Mouse (Mus musculus) forebrain, embryonic 13.5 days (tissue): ENCODE measurements around the gene Zfp593. TPM values are rescaled to one million over a fixed set of nuclear protein-coding genes. Genes with fewer than 3 reads are reported as not detected.
A peak's percentile ranks its signal among the peaks of the same experiment; 100 is the strongest.

Experiments
- ATAC-seq: fragments of 200-750 bp; cut with Nextera tagmentation; 2 replicates; pipeline ENCODE4 v1.8.0; 2017
- H3K27ac ChIP-seq: fragments of 300-500 bp; sonication (generic); 2 replicates; pipeline ENCODE4 v1.5.1; 2015; ENCODE audit warnings: inconsistent platforms, mild to moderate bottlenecking, moderate library complexity
- H3K27me3 ChIP-seq: fragments of 300-500 bp; sonication (generic); 2 replicates; pipeline ENCODE4 v1.6.1; 2015; ENCODE audit warnings: mild to moderate bottlenecking, inconsistent platforms
- H3K36me3 ChIP-seq: fragments of 300-500 bp; sonication (generic); 2 replicates; pipeline ENCODE4 v1.6.1; 2015; ENCODE audit warnings: mild to moderate bottlenecking, inconsistent platforms; ENCODE audit not compliant: poor library complexity, severe bottlenecking
- H3K4me1 ChIP-seq: fragments of 300-500 bp; sonication (generic); 2 replicates; pipeline ENCODE4 v1.6.1; 2015; ENCODE audit warnings: inconsistent platforms
- H3K4me2 ChIP-seq: fragments of 300-500 bp; sonication (generic); 2 replicates; pipeline ENCODE4 v1.6.1; 2015; ENCODE audit warnings: inconsistent platforms, mild to moderate bottlenecking, moderate library complexity
- H3K4me3 ChIP-seq: fragments of 300-500 bp; sonication (generic); 2 replicates; pipeline ENCODE4 v1.5.1; 2015; ENCODE audit warnings: mild to moderate bottlenecking, inconsistent platforms
- H3K9ac ChIP-seq: fragments of 300-500 bp; sonication (generic); 2 replicates; pipeline ENCODE4 v1.6.1; 2015; ENCODE audit warnings: mild to moderate bottlenecking, inconsistent platforms
- H3K9me3 ChIP-seq: fragments of 300-500 bp; sonication (generic); replicated peaks from 2 replicates; pipeline ENCODE4 v1.6.1; 2016; ENCODE audit warnings: inconsistent platforms
- WGBS: fragments of 180-500 bp; shearing (Covaris S2); methylation state at CpG from one replicate; pipeline ENCODE4 v1.1.7; 2015; 5-methylcytosine and 5-hydroxymethylcytosine counted together
- polyA plus RNA-seq: library from polyadenylated mRNA; unstranded; fragments of >200 nt; fragmentation: Nextera tagmentation; extraction: Ambion mirVana; gene quantifications from 2 replicates; pipeline ENCODE4 v1.2.1, GENCODE M21; 2015

Gene Zfp593
- polyA plus RNA-seq, 1 experiment from 2014 or later = 17.2 TPM

GRCm38 (mm10) chr4:134253722-134254324 lies 8.4 kb upstream of the Zfp593 start, which contains the start of gene Grrp1:
Grrp1 (minus strand) TSS chr4:134254106.
- Histone ChIP-seq H3K27me3 (peaks cover 80% of the 10 kb centered on the region), H3K4me1 (peaks cover 64% of the 10 kb centered on the region), H3K4me2 (peak within 1 kb of the TSS; percentile 26), H3K9me3 (no peaks in the 10 kb centered on the region), H3K4me3 (peak within 1 kb of the TSS; percentile 15), H3K27ac (no peak within 1 kb of the TSS), H3K36me3 (no peaks in the 10 kb centered on the region), H3K9ac (peak within 1 kb of the TSS; percentile 31; the same call in 1 of the 2 replicates)
- WGBS = 3% methylated on average over 13 of the region's 13 CpGs
- ATAC-seq = no peak

- peak overlapping the region; percentile 15 for H3K4me3 ChIP-seq
- 13% methylated on average over 15 of the region's 15 CpGs for WGBS
- peak overlapping the region; percentile 26; the same call in 1 of the 2 replicates for H3K4me2 ChIP-seq
- H3K27ac ChIP-seq = no peak overlapping the region
- no peaks in the 10 kb centered on the region for H3K36me3 ChIP-seq
- H3K9ac ChIP-seq = 0 out of 2 replicates have a peak overlapping the region, but pooled peaks have one; percentile 31
- peaks cover 87% of the 10 kb centered on the region for H3K27me3 ChIP-seq
- peaks cover 64% of the 10 kb centered on the region for H3K4me1 ChIP-seq
- no peak for ATAC-seq
- H3K9me3 ChIP-seq = no peaks in the 10 kb centered on the region
Observed at GRCm38 (mm10) chr4:134252911-134253721, 7.7 kb upstream of the Zfp593 start.

DNA sequence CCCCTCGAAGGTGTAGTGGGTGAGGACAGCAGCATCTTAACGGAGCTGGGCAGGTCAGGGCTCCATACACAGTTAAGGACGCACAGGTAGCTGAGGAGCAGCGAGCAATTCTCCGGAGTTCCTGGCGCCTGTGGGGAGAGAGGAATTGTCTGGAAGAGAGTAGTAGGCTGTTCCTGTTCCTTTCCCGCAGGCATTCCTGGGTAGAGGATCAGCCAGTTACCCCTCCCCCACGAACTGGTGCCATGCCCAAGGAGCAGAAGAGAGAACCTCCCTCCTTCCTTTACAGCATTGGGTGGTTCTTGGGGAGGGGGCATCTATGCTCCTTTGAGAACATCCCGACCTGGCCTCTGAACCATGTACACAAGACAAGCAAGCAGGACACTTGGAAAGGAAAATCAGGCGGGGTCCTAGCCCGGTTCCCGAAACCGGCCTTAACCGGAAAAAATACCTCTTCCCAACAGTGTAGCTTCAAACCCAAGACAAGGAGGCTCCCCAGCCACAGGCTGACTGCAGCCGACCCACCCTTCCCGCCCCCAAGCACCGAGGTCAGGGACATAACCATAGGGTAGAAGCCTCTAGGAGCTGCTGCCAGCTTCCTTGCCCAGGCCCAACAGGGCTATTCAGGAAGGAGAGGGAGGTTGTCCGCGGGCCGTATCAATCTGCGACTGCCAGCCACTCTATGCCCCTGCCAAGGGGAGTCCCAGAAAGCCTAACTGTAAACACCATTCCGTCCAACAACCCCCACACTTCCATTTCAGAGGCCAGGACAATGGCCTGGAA lies 6.9 kb upstream of the Zfp593 start:
- Histone ChIP-seq H3K4me3 (peak overlapping the region; percentile 47), H3K36me3 (no peaks in the 10 kb centered on the region), H3K4me2 (peak overlapping the region; percentile 76), H3K27ac (no peak overlapping the region), H3K9me3 (no peaks in the 10 kb centered on the region), H3K27me3 (peaks cover 95% of the 10 kb centered on the region), H3K9ac (peak overlapping the region; percentile 60), H3K4me1 (peaks cover 60% of the 10 kb centered on the region)
- ATAC-seq = no peak
- 5% methylated on average over 22 of the region's 22 CpGs for WGBS

DNA sequence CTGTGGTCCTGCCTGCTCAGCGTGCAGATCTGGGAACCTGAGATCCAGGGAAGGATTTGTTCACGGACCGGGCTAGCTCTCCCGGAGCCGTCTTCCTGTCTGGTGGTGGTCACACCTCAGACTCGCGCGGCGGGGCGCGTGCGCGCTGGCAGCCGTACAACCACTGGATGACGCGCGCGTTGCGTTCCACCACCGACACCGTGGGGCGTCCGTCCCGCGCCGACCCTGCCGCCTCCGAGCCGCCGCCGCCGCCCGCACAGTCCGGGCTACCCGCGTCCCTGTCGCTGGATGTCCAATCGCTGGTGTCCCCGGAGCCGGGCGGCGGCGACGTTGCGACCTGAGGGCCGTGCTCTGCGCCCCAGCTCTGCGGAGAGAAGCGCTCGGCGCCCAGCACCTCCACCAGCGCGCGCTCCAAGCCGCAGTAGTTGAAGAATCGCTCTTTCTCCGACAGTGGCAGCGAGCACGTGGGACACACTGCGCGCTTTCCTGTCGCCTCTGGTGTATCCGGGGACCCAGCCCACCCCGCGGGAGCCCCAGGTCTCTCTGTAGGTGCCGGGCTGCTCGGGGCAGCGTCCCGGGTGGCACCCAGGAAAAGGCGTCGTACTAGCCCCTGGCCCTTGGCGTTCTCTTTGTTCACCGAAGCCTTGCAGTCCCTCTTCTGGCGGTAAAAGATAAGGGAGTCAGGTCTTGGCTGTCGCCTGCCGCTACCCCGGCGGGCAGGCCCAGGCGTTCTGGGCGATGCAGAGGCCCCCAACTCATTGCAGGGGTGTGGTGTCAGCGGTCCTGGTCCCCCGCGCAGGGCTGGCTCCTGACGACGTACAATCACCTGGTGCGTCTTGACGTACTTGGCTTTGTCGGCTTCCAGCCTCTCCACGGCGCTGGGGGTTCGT lies 6.1 kb upstream of the Zfp593 start:
- H3K4me2 ChIP-seq = peak overlapping the region; percentile 76
- H3K4me3 ChIP-seq = peak overlapping the region; percentile 47
- H3K9ac ChIP-seq = peak overlapping the region; percentile 60
- ATAC-seq = peak; percentile 41
- under 1% methylated on average over 81 of the region's 91 CpGs for WGBS
- no peak overlapping the region for H3K27ac ChIP-seq
- peaks cover 55% of the 10 kb centered on the region for H3K4me1 ChIP-seq
- no peaks in the 10 kb centered on the region for H3K9me3 ChIP-seq
- H3K36me3 ChIP-seq = no peaks in the 10 kb centered on the region
- peaks cover 100% of the 10 kb centered on the region for H3K27me3 ChIP-seq

- 7% methylated on average over 10 of the region's 10 CpGs for WGBS
Observed at GRCm38 (mm10) chr4:134250930-134251240, 5.5 kb upstream of the Zfp593 start.

DNA sequence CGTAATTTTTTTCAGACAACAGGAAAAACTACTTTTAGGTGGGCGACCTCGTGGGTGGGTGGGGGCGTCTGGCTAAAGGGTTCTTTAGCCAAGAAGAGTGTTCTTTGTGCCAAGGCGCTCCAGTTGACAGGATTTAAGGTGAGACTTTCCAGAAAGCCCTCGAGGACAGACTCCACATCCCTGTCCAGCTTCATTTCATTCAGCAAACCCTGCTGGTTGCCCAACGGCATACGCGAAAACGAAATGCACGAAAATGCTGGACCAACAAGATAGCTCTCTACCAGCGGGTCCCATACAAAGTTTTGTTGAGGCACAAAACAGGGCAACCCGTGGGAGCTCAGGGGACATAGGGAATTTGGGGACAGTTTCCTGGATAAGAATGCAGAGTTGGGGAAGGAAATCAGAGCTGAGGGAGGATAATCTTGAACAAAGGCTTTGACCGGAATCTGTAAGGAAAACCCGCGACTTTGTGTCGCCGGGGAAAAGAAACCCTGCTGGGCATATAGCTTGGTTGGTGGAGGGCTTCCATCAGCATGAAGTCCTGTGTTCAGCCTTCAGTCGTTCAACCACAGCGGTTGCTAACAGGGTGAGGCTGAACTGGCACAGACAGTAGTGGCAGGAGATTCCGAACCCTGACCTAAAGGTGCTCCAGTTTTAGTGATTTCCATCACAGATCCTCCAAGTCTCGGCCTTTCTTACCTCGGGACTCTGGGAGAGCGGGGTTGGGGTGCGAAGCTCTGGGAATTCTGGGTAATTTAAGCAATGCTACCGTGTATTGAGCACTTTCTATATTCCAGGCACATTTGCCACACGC lies 4.9 kb upstream of the Zfp593 start:
- H3K27ac ChIP-seq = no peak overlapping the region
- H3K4me2 ChIP-seq = peak overlapping the region; percentile 76
- peak overlapping the region; percentile 58 for H3K9ac ChIP-seq
- peak overlapping the region; percentile 47 for H3K4me3 ChIP-seq
- H3K9me3 ChIP-seq = no peaks in the 10 kb centered on the region
- ATAC-seq = no peak
- peaks cover 58% of the 10 kb centered on the region for H3K4me1 ChIP-seq
- peaks cover 93% of the 10 kb centered on the region for H3K27me3 ChIP-seq
- no peaks in the 10 kb centered on the region for H3K36me3 ChIP-seq
- WGBS = 3% methylated on average over 27 of the region's 27 CpGs

More at GRCm38 (mm10) chr4:134250930-134251240, 5.5 kb upstream of the Zfp593 start:
- Histone ChIP-seq H3K4me2 (peak overlapping the region; percentile 76), H3K27me3 (peaks cover 99% of the 10 kb centered on the region), H3K4me1 (peaks cover 55% of the 10 kb centered on the region), H3K9ac (peak overlapping the region; percentile 60; the same call in 1 of the 2 replicates), H3K9me3 (no peaks in the 10 kb centered on the region), H3K4me3 (peak overlapping the region; percentile 47), H3K27ac (no peak overlapping the region), H3K36me3 (no peaks in the 10 kb centered on the region)
- no peak for ATAC-seq

DNA sequence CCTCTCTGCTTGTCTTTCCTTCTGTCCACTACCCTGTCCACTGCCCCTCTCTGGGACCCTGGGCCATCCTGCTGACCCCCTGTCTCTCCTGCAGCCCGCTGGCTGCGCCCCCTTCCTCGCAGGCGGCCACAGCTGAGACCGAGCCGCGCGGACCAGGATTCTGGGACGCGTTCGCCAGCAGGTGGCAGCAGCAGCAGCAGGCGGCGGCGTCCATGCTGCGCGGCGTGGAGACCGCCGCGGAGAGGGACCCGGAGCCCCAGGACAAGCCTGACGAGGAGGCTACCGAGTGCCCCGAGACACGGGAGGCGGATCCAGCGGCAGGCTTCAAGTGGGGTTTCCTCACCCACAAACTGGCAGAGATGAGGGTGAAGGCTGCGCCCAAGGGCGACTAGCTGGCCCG lies 4.3 kb upstream of the Zfp593 start:
- peak; percentile 54 for ATAC-seq

GRCm38 (mm10) chr4:134246719-134247258 lies 1.4 kb upstream of the Zfp593 start, which contains the start of gene Gm30191:
Gm30191 (plus strand) TSS chr4:134246935.
- 0 out of 2 replicates have a peak within 1 kb of the TSS, but pooled peaks have one; percentile 45 for H3K9ac ChIP-seq
- H3K36me3 ChIP-seq = peaks cover 6% of the 10 kb centered on the region; the same call in 1 of the 2 replicates
- no peak within 1 kb of the TSS; the same call in 1 of the 2 replicates for H3K27ac ChIP-seq
- no peaks in the 10 kb centered on the region for H3K9me3 ChIP-seq
- ATAC-seq = no peak
- peak within 1 kb of the TSS; percentile 95 for H3K4me2 ChIP-seq
- peak within 1 kb of the TSS; percentile 86 for H3K4me3 ChIP-seq
- WGBS = 78% methylated on average over 7 of the region's 7 CpGs
- peaks cover 46% of the 10 kb centered on the region for H3K4me1 ChIP-seq
- H3K27me3 ChIP-seq = peaks cover 58% of the 10 kb centered on the region

More for the DNA sequence above, 4.3 kb upstream of the Zfp593 start:
- Histone ChIP-seq H3K27me3 (peaks cover 86% of the 10 kb centered on the region), H3K9ac (peak overlapping the region; percentile 58), H3K9me3 (no peaks in the 10 kb centered on the region), H3K4me2 (peak overlapping the region; percentile 76), H3K4me3 (peak overlapping the region; percentile 47), H3K4me1 (peaks cover 62% of the 10 kb centered on the region), H3K36me3 (no peaks in the 10 kb centered on the region), H3K27ac (no peak overlapping the region)
- 1% methylated on average over 30 of the region's 30 CpGs for WGBS

DNA sequence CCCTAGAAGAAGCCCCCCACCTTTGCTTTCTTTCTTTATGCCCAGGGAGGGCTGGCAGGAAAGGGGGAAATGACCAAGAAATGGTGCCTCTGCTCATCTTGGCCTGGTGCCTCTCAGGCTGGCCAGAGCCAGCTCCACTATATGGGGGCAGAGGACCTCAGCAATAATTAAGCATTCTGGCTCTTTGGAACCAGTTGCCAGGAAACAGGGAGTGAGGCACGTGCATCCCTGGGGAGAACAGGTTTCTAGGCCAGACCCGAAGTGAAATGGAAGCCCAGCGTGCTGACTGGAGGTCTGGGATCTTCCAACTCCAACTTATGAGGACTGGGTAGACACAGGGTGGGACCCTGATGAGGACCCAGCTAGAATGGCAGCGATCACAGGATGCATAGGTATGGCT lies 864 bp upstream of the Zfp593 start:
- 36% methylated on average over 4 of the region's 4 CpGs for WGBS

DNA sequence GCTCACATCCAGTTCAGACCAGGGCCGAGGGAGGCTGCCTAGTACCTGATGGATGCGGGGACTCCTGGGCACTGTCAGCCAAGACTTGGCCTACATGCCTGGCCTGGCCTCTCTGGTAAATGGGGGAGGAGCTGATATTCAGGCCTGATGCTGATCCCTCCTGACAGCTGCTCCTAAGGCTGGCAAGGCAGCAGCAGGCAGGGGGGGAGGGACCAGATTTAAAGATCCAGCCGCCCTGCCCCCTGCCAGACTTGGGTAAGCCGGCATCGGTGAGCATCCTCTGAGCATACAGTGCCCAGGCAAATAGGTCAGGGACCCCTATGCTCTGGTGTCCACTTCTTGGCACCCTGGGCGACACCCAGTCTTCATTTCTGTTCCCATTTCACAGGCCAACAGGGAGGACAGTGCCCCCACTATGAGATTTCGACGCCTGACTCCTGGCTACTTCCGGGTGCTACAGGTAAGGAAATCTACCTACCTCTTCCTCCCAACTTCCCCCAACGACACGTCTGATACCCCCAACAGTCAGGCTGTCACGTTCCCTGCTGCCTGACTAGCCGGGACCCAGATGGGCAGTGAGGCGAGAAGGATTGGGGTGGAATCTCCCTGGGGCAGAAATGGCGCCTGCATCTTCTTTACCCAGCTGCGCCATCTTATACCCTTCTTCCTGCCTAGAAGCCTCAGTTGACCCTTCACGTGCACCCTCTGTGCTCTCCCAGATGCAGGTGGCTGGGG lies 1.7 kb downstream of the Zfp593 start, which contains the start of gene E130218I03Rik:
Gene E130218I03Rik (plus strand): TSS at position 147 of the 735 bp plus-strand sequence.
- Histone ChIP-seq H3K4me1 (peaks cover 21% of the 10 kb centered on the region), H3K4me3 (peak within 1 kb of the TSS; percentile 86), H3K4me2 (peak within 1 kb of the TSS; percentile 95), H3K27ac (no peak within 1 kb of the TSS), H3K9ac (peak within 1 kb of the TSS; percentile 87), H3K27me3 (peaks cover 31% of the 10 kb centered on the region), H3K36me3 (peaks cover 6% of the 10 kb centered on the region; the same call in 1 of the 2 replicates), H3K9me3 (no peaks in the 10 kb centered on the region)
- WGBS = 92% methylated on average over 17 of the region's 17 CpGs
- ATAC-seq = no peak

More for the DNA sequence above, 864 bp upstream of the Zfp593 start:
- no peak overlapping the region for H3K9ac ChIP-seq
- H3K27ac ChIP-seq = no peak overlapping the region; the same call in 1 of the 2 replicates
- peak overlapping the region; percentile 95 for H3K4me2 ChIP-seq
- no peak overlapping the region for H3K4me3 ChIP-seq
- H3K36me3 ChIP-seq = peaks cover 6% of the 10 kb centered on the region; the same call in 1 of the 2 replicates
- ATAC-seq = no peak
- no peaks in the 10 kb centered on the region for H3K9me3 ChIP-seq
- peaks cover 52% of the 10 kb centered on the region for H3K27me3 ChIP-seq
- H3K4me1 ChIP-seq = peaks cover 41% of the 10 kb centered on the region
